Mouse (Mus musculus): Measurements from ENCODE around the gene Cpeb3. TPM values are rescaled to one million over a fixed set of nuclear protein-coding genes. Genes with fewer than 3 reads are reported as not detected.
A peak's percentile ranks its signal among the peaks of the same experiment; 100 is the strongest.

The Cpeb3 gene
- 2.2 and 2.3 TPM in 2 replicates for polyA plus RNA-seq (2011; ENCODE audit: insufficient read length, low read depth, missing spikeins)

- H3K4me1 ChIP-seq (ENCODE audit: control insufficient read depth, insufficient read depth, low read length), result peaks cover 5% of the 10 kb centered on the region
- TF ChIP-seq CTCF (IDR thresholded peaks at IDR 0.05; ENCODE audit: borderline replicate concordance, insufficient read depth, low read length), result no peak
- peak; percentile 30; the same call in 1 of the 2 replicates for TF ChIP-seq POLR2A (IDR thresholded peaks at IDR 0.05; ENCODE audit: low read depth, low read length)
- H3K27ac ChIP-seq (ENCODE audit: insufficient read depth, low read length), result peak within 1 kb of the TSS; percentile 92
- peak within 1 kb of the TSS; percentile 97 for H3K4me3 ChIP-seq (ENCODE audit: insufficient read depth, low read length)
These were observed at the start of gene Cpeb3 for GRCm38 (mm10) chr19:37208176-37208755. Gene Cpeb3, minus strand, starts transcription at chr19:37208601.

- Histone ChIP-seq H3K4me3 (ENCODE audit: insufficient read depth, low read length) (no peak overlapping the region), H3K4me1 (ENCODE audit: control insufficient read depth, insufficient read depth, low read length) (no peaks in the 10 kb centered on the region), H3K27ac (ENCODE audit: insufficient read depth, low read length) (no peak overlapping the region)
These were observed 46.9 kb upstream of the Cpeb3 start for GRCm38 (mm10) chr19:37255321-37255720.

GRCm38 (mm10) chr19:37252104-37252503 is 43.7 kb upstream of the Cpeb3 start:
- TF ChIP-seq CTCF (IDR thresholded peaks at IDR 0.05; ENCODE audit: borderline replicate concordance, insufficient read depth, low read length) (no peak), POLR2A (IDR thresholded peaks at IDR 0.05; ENCODE audit: low read depth, low read length) (no peak)
- no peak overlapping the region for H3K4me3 ChIP-seq (ENCODE audit: insufficient read depth, low read length)

More at GRCm38 (mm10) chr19:37255321-37255720, 46.9 kb upstream of the Cpeb3 start:
- no peak for TF ChIP-seq POLR2A (IDR thresholded peaks at IDR 0.05; ENCODE audit: low read depth, low read length)
- TF ChIP-seq CTCF (IDR thresholded peaks at IDR 0.05; ENCODE audit: borderline replicate concordance, insufficient read depth, low read length), result no peak

GRCm38 (mm10) chr19:37248199-37248598 is 39.8 kb upstream of the Cpeb3 start:
- no peak for TF ChIP-seq CTCF (IDR thresholded peaks at IDR 0.05; ENCODE audit: borderline replicate concordance, insufficient read depth, low read length)
- TF ChIP-seq POLR2A (IDR thresholded peaks at IDR 0.05; ENCODE audit: low read depth, low read length), result no peak
- H3K4me1 ChIP-seq (ENCODE audit: control insufficient read depth, insufficient read depth, low read length), result no peaks in the 10 kb centered on the region
- no peak overlapping the region for H3K4me3 ChIP-seq (ENCODE audit: insufficient read depth, low read length)
- H3K27ac ChIP-seq (ENCODE audit: insufficient read depth, low read length), result no peak overlapping the region

More at GRCm38 (mm10) chr19:37252104-37252503, 43.7 kb upstream of the Cpeb3 start:
- no peak overlapping the region for H3K27ac ChIP-seq (ENCODE audit: insufficient read depth, low read length)
- no peaks in the 10 kb centered on the region for H3K4me1 ChIP-seq (ENCODE audit: control insufficient read depth, insufficient read depth, low read length)

- TF ChIP-seq POLR2A (IDR thresholded peaks at IDR 0.05; ENCODE audit: low read depth, low read length) (no peak), CTCF (IDR thresholded peaks at IDR 0.05; ENCODE audit: borderline replicate concordance, insufficient read depth, low read length) (no peak)
- Histone ChIP-seq H3K27ac (ENCODE audit: insufficient read depth, low read length) (no peak overlapping the region), H3K4me1 (ENCODE audit: control insufficient read depth, insufficient read depth, low read length) (no peaks in the 10 kb centered on the region), H3K4me3 (ENCODE audit: insufficient read depth, low read length) (no peak overlapping the region)
These were observed 38.5 kb upstream of the Cpeb3 start for GRCm38 (mm10) chr19:37246859-37247258.

- Histone ChIP-seq H3K4me3 (ENCODE audit: insufficient read depth, low read length) (no peak overlapping the region), H3K27ac (ENCODE audit: insufficient read depth, low read length) (no peak overlapping the region), H3K4me1 (ENCODE audit: control insufficient read depth, insufficient read depth, low read length) (no peaks in the 10 kb centered on the region)
- TF ChIP-seq POLR2A (IDR thresholded peaks at IDR 0.05; ENCODE audit: low read depth, low read length) (no peak), CTCF (IDR thresholded peaks at IDR 0.05; ENCODE audit: borderline replicate concordance, insufficient read depth, low read length) (no peak)
These were observed 34.3 kb upstream of the Cpeb3 start for GRCm38 (mm10) chr19:37242707-37243106.

- TF ChIP-seq POLR2A (IDR thresholded peaks at IDR 0.05; ENCODE audit: low read depth, low read length), result no peak
- TF ChIP-seq CTCF (IDR thresholded peaks at IDR 0.05; ENCODE audit: borderline replicate concordance, insufficient read depth, low read length), result no peak
- H3K4me3 ChIP-seq (ENCODE audit: insufficient read depth, low read length), result no peak overlapping the region
- H3K27ac ChIP-seq (ENCODE audit: insufficient read depth, low read length), result no peak overlapping the region
- H3K4me1 ChIP-seq (ENCODE audit: control insufficient read depth, insufficient read depth, low read length), result no peaks in the 10 kb centered on the region
These were observed 32.8 kb upstream of the Cpeb3 start for GRCm38 (mm10) chr19:37241201-37241600.

- H3K4me1 ChIP-seq (ENCODE audit: control insufficient read depth, insufficient read depth, low read length), result no peaks in the 10 kb centered on the region
- no peak overlapping the region for H3K4me3 ChIP-seq (ENCODE audit: insufficient read depth, low read length)
- H3K27ac ChIP-seq (ENCODE audit: insufficient read depth, low read length), result no peak overlapping the region
- no peak for TF ChIP-seq POLR2A (IDR thresholded peaks at IDR 0.05; ENCODE audit: low read depth, low read length)
- no peak for TF ChIP-seq CTCF (IDR thresholded peaks at IDR 0.05; ENCODE audit: borderline replicate concordance, insufficient read depth, low read length)
These were observed 30.7 kb upstream of the Cpeb3 start for GRCm38 (mm10) chr19:37239096-37239495.

- Histone ChIP-seq H3K4me3 (ENCODE audit: insufficient read depth, low read length) (no peak overlapping the region), H3K27ac (ENCODE audit: insufficient read depth, low read length) (no peak overlapping the region), H3K4me1 (ENCODE audit: control insufficient read depth, insufficient read depth, low read length) (no peaks in the 10 kb centered on the region)
- TF ChIP-seq CTCF (IDR thresholded peaks at IDR 0.05; ENCODE audit: borderline replicate concordance, insufficient read depth, low read length) (no peak), POLR2A (IDR thresholded peaks at IDR 0.05; ENCODE audit: low read depth, low read length) (no peak)
These were observed 30.2 kb upstream of the Cpeb3 start for GRCm38 (mm10) chr19:37238651-37239050.

- no peak overlapping the region for H3K4me3 ChIP-seq (ENCODE audit: insufficient read depth, low read length)
- no peak overlapping the region for H3K27ac ChIP-seq (ENCODE audit: insufficient read depth, low read length)
- TF ChIP-seq POLR2A (IDR thresholded peaks at IDR 0.05; ENCODE audit: low read depth, low read length) (no peak), CTCF (IDR thresholded peaks at IDR 0.05; ENCODE audit: borderline replicate concordance, insufficient read depth, low read length) (no peak)
- H3K4me1 ChIP-seq (ENCODE audit: control insufficient read depth, insufficient read depth, low read length), result no peaks in the 10 kb centered on the region
These were observed 29.5 kb upstream of the Cpeb3 start for GRCm38 (mm10) chr19:37237712-37238437.
